8 mouse cellular contexts compared by ENCODE assay signal in genomic region chr16:4979755-4980380, GRCm38 (mm10). TPM values are rescaled to one million over a fixed set of nuclear protein-coding genes. Genes with fewer than 3 reads are reported as not detected.
A peak's percentile ranks its signal among the peaks of the same experiment; 100 is the strongest.
DNase-seq lines count a peak whose midpoint lies in the region; ATAC-seq and TF ChIP-seq lines count a peak whose summit lies in the region.

No protein-coding gene starts in this region.

- peak; percentile 31 for DNase-seq in gastrocnemius, adult 2 months
- no peak for DNase-seq in gastrocnemius, postnatal 36 days
- peak; percentile 47 for DNase-seq in CD4-positive helper T cell, adult 2 months (ENCODE audit: low read depth, low spot score)
- peak; percentile 51 for DNase-seq in brain, embryonic 14.5 days (ENCODE audit: low read depth)
- DNase-seq in kidney, adult 9 months, result peak; percentile 60
- no peak for DNase-seq in left cerebral cortex, postnatal 14 days (ENCODE audit: low spot score in 2 of 2)
- DNase-seq in forebrain, embryonic 11.5 days (ENCODE audit: low spot score), result no peak

- H3K36me3 ChIP-seq in forebrain, embryonic 11.5 days (ENCODE audit: control insufficient read depth, insufficient read depth, low read length), result no peaks in the 10 kb centered on the region

- no peak overlapping the region for H3K9ac ChIP-seq in forebrain, embryonic 11.5 days (ENCODE audit: low read length)

- no peaks in the 10 kb centered on the region for H3K9me3 ChIP-seq in forebrain, embryonic 11.5 days (ENCODE audit: control insufficient read depth, low read length)

- 72% methylated on average over 4 of the region's 4 CpGs for WGBS in forebrain, embryonic 11.5 days

- no peak overlapping the region for H3K4me2 ChIP-seq in forebrain, embryonic 11.5 days (ENCODE audit: low read depth, low read length, severe bottlenecking)

- H3K27ac ChIP-seq in gastrocnemius, adult 2 months, result no peak overlapping the region
- no peak overlapping the region for H3K27ac ChIP-seq in forebrain, embryonic 11.5 days (ENCODE audit: low read depth, low read length)

- peak; percentile 86 for ATAC-seq in megakaryocyte, adult 5-6 weeks (ENCODE audit: poor library complexity, severe bottlenecking)
- ATAC-seq in forebrain, embryonic 11.5 days (replicated peaks; ENCODE audit: low FRiP score), result no peak

- no peak overlapping the region for H3K4me3 ChIP-seq in gastrocnemius, adult 2 months
- H3K4me3 ChIP-seq in forebrain, embryonic 11.5 days (ENCODE audit: low read depth, low read length), result no peak overlapping the region

- TF ChIP-seq CTCF in gastrocnemius, adult 2 months (IDR thresholded peaks at IDR 0.05), result peak; percentile 72
- TF ChIP-seq CTCF in brain, embryonic 14.5 days (IDR thresholded peaks at IDR 0.05; ENCODE audit: borderline replicate concordance, extremely low read depth, insufficient read depth, insufficient read length), result peak; percentile 68

- H3K27me3 ChIP-seq in forebrain, embryonic 11.5 days (ENCODE audit: control insufficient read depth, insufficient read depth, low read length), result no peaks in the 10 kb centered on the region

- intact Hi-C loops in gastrocnemius, adult 2 months (cut with DNase I), result loop anchor here (1.0 to 5.0 kb wide), 2 partner anchors 165 to 217 kb away; no protein-coding TSS in a partner anchor
- intact Hi-C loops in gastrocnemius, postnatal 36 days (cut with DNase I), result loop anchor here (1.0 to 5.0 kb wide), 2 partner anchors 165 to 217 kb away; no protein-coding TSS in a partner anchor
- intact Hi-C loops in left cerebral cortex, postnatal 14 days (cut with DNase I), result loop anchor here (2.0 to 5.0 kb wide), 2 partner anchors 32 to 165 kb away; partner anchors contain the start of gene Rogdi

- H3K4me1 ChIP-seq in forebrain, embryonic 11.5 days (replicated peaks; ENCODE audit: control insufficient read depth, insufficient read depth, low read length), result no peaks in the 10 kb centered on the region

- TF ChIP-seq POLR2A in brain, embryonic 14.5 days (IDR thresholded peaks at IDR 0.05; ENCODE audit: borderline replicate concordance, extremely low read depth, insufficient read depth, insufficient read length, poor library complexity, severe bottlenecking), result no peak

RNA-seq across cellular contexts. Expression of gene Anks3, which starts 15.9 kb away (rescaled TPM):
- total RNA-seq in gastrocnemius, adult 2 months (2021), result 10 to 100 TPM; 12.8 to 16.7 TPM
- total RNA-seq in gastrocnemius, postnatal 36 days (2021), result 10 to 100 TPM; 12.5 to 13.2 TPM
- polyA plus RNA-seq in brain, embryonic 14.5 days (2012; rRNA removed), result 99.8 and 131 TPM in 2 replicates
- 13.7 and 15.0 TPM in 2 replicates for total RNA-seq in megakaryocyte, adult 5-6 weeks (2015)
- 15.6 and 19.0 TPM in 2 replicates for total RNA-seq in megakaryocyte, adult 5-6 weeks (2017)
- total RNA-seq in left cerebral cortex, postnatal 14 days (2021), result 10 to 100 TPM; 50.1 TPM
- polyA plus RNA-seq in forebrain, embryonic 11.5 days (2014; fragmentation: Nextera tagmentation; extraction: Ambion mirVana), result 50.4 and 52.4 TPM in 2 replicates

RNA-seq across cellular contexts. Expression of gene Sept12, which starts 17.8 kb away (rescaled TPM):
- not detected for total RNA-seq in gastrocnemius, adult 2 months (2021)
- total RNA-seq in gastrocnemius, postnatal 36 days (2021), result not detected
- polyA plus RNA-seq in brain, embryonic 14.5 days (2012; rRNA removed), result not detected in 2 replicates
- not detected in 2 replicates for total RNA-seq in megakaryocyte, adult 5-6 weeks (2015)
- total RNA-seq in megakaryocyte, adult 5-6 weeks (2017), result not detected in 2 replicates
- total RNA-seq in left cerebral cortex, postnatal 14 days (2021), result not detected
- not detected in 2 replicates for polyA plus RNA-seq in forebrain, embryonic 11.5 days (2014; fragmentation: Nextera tagmentation; extraction: Ambion mirVana)

RNA-seq across cellular contexts. Expression of gene Smim22, which starts 27.2 kb away (rescaled TPM):
- not detected for total RNA-seq in gastrocnemius, adult 2 months (2021)
- not detected for total RNA-seq in gastrocnemius, postnatal 36 days (2021)
- polyA plus RNA-seq in brain, embryonic 14.5 days (2012; rRNA removed), result 1.6 and 3.4 TPM in 2 replicates
- not detected in 2 replicates for total RNA-seq in megakaryocyte, adult 5-6 weeks (2015)
- total RNA-seq in megakaryocyte, adult 5-6 weeks (2017), result not detected in 2 replicates
- total RNA-seq in left cerebral cortex, postnatal 14 days (2021), result not detected
- polyA plus RNA-seq in forebrain, embryonic 11.5 days (2014; fragmentation: Nextera tagmentation; extraction: Ambion mirVana), result 2.0 TPM in 1 of 2 replicates, not detected in the other

RNA-seq across cellular contexts. Expression of gene Rogdi, which starts 33.5 kb away (rescaled TPM):
- total RNA-seq in gastrocnemius, adult 2 months (2021), result 1 to 10 TPM; 5.2 to 7.4 TPM
- 1 to 10 TPM; 4.8 to 7.0 TPM for total RNA-seq in gastrocnemius, postnatal 36 days (2021)
- polyA plus RNA-seq in brain, embryonic 14.5 days (2012; rRNA removed), result 149 and 158 TPM in 2 replicates
- 75.8 and 80.5 TPM in 2 replicates for total RNA-seq in megakaryocyte, adult 5-6 weeks (2015)
- total RNA-seq in megakaryocyte, adult 5-6 weeks (2017), result 28.1 and 38.9 TPM in 2 replicates
- 100 to 1,000 TPM; 202 to 212 TPM for total RNA-seq in left cerebral cortex, postnatal 14 days (2021)
- polyA plus RNA-seq in forebrain, embryonic 11.5 days (2014; fragmentation: Nextera tagmentation; extraction: Ambion mirVana), result 74.1 and 81.6 TPM in 2 replicates

RNA-seq across cellular contexts. Expression of gene Nudt16l1, which starts 41.3 kb away (rescaled TPM):
- total RNA-seq in gastrocnemius, adult 2 months (2021), result 10 to 100 TPM; 10.5 to 13.7 TPM
- 10 to 100 TPM; 12.4 to 12.8 TPM for total RNA-seq in gastrocnemius, postnatal 36 days (2021)
- 102 and 141 TPM in 2 replicates for polyA plus RNA-seq in brain, embryonic 14.5 days (2012; rRNA removed)
- 16.7 and 22.9 TPM in 2 replicates for total RNA-seq in megakaryocyte, adult 5-6 weeks (2015)
- total RNA-seq in megakaryocyte, adult 5-6 weeks (2017), result 10.2 and 14.0 TPM in 2 replicates
- 10 to 100 TPM; 66.7 to 70.3 TPM for total RNA-seq in left cerebral cortex, postnatal 14 days (2021)
- 120 and 137 TPM in 2 replicates for polyA plus RNA-seq in forebrain, embryonic 11.5 days (2014; fragmentation: Nextera tagmentation; extraction: Ambion mirVana)

Comparison
In these comparisons a context has a peak if more than half of its experiments do, and no peak if none do; other contexts are left out.
1. DNase-seq: peak in gastrocnemius, adult 2 months (single experiment), CD4-positive helper T cell, adult 2 months (single experiment), brain, embryonic 14.5 days (single experiment) and kidney, adult 9 months (single experiment); none in gastrocnemius, postnatal 36 days (0 of 2), left cerebral cortex, postnatal 14 days (0 of 2) and forebrain, embryonic 11.5 days (single experiment).